Mouse (Mus musculus) MN1 (cell line): ENCODE results near the gene Hist1h4d.
"Not testable (repeated sequence)": the region's sequence is repeated elsewhere in the genome, so short reads cannot be mapped to it uniquely, and the experiment has no call there.

ENCODE experiments used
- DNase-seq: peaks from one replicate; pipeline ENCODE4 v3.0.0-alpha.2; 2016; ENCODE audit warnings: low spot score

Hist1h4d gene

GRCm38 (mm10) chr13:23551146-23551834 lies 30.1 kb upstream of the Hist1h4d start, which contains the start of gene Hist1h4f:
Gene Hist1h4f (minus strand): TSS chr13:23551648.
- DNase-seq, result peak; percentile 93

- DNase-seq, result no peak
Measured at GRCm38 (mm10) chr13:23551931-23552914, 29.2 kb upstream of the Hist1h4d start.

GRCm38 (mm10) chr13:23552962-23553361 lies 28.4 kb upstream of the Hist1h4d start, which contains the start of gene Hist1h1d:
Gene Hist1h1d (plus strand): TSS chr13:23553262.
- no peak for DNase-seq

GRCm38 (mm10) chr13:23554393-23554792 lies 27.0 kb upstream of the Hist1h4d start:
- DNase-seq, result no peak

GRCm38 (mm10) chr13:23554925-23555838 lies 26.2 kb upstream of the Hist1h4d start:
- peak; percentile 80 for DNase-seq

- peak; percentile 92 for DNase-seq
Measured at GRCm38 (mm10) chr13:23555839-23556416, 25.5 kb upstream of the Hist1h4d start.

GRCm38 (mm10) chr13:23556906-23557305 lies 24.5 kb upstream of the Hist1h4d start:
- DNase-seq, result no peak

GRCm38 (mm10) chr13:23560699-23561098 lies 20.7 kb upstream of the Hist1h4d start:
- DNase-seq, result not testable (repeated sequence)

- not testable (repeated sequence) for DNase-seq
Measured at GRCm38 (mm10) chr13:23561531-23561882, 19.9 kb upstream of the Hist1h4d start.

GRCm38 (mm10) chr13:23561883-23562659 lies 19.3 kb upstream of the Hist1h4d start, which contains the start of gene Hist1h3e:
Gene Hist1h3e (minus strand): TSS chr13:23562369.
- peak; percentile 96 for DNase-seq

GRCm38 (mm10) chr13:23562699-23563462 lies 18.5 kb upstream of the Hist1h4d start:
- DNase-seq, result peak; percentile 86

GRCm38 (mm10) chr13:23564482-23564881 lies 16.9 kb upstream of the Hist1h4d start:
- no peak for DNase-seq

- peak; percentile 33 for DNase-seq
Measured at GRCm38 (mm10) chr13:23570261-23571021, 11.0 kb upstream of the Hist1h4d start.

- DNase-seq, result peak; percentile 94
Measured at GRCm38 (mm10) chr13:23571022-23571503, 10.3 kb upstream of the Hist1h4d start, which contains the start of the genes Hist1h2ae and Hist1h2bg. Gene Hist1h2ae (minus strand): TSS chr13:23571220. Gene Hist1h2bg (plus strand): TSS chr13:23571396.

- peak; percentile 32 for DNase-seq
Measured at GRCm38 (mm10) chr13:23571504-23572217, 9.7 kb upstream of the Hist1h4d start.

- peak; percentile 18 for DNase-seq
Measured at GRCm38 (mm10) chr13:23572218-23573033, 9.0 kb upstream of the Hist1h4d start.
